Mouse (Mus musculus) cerebellum, adult 2 months (tissue): Measurements from ENCODE around the gene Nrxn3.

Source experiments
- CTCF ChIP-seq: fragments of 200-500 bp; IDR thresholded peaks from 2 replicates; pipeline ENCODE4 v1.5.1; 2011; ENCODE audit warnings: low read depth, mild to moderate bottlenecking, control low read depth, low read length, moderate library complexity, borderline replicate concordance; ENCODE audit not compliant: insufficient read depth
- POLR2A ChIP-seq: fragments of 200-500 bp; IDR thresholded peaks from 2 replicates; pipeline ENCODE4 v1.6.1; 2011; ENCODE audit warnings: low read length, control low read depth, borderline replicate concordance; ENCODE audit not compliant: insufficient read depth

GRCm38 (mm10) chr12:89983399-89983798, 1260.7 kb downstream of the Nrxn3 start:
- TF ChIP-seq CTCF: no peak; the same call in 1 of the 2 replicates
- TF ChIP-seq POLR2A: no peak
